Mouse (Mus musculus): ENCODE data around the gene St13.
"Not testable (repeated sequence)": the region's sequence is repeated elsewhere in the genome, so short reads cannot be mapped to it uniquely, and the experiment has no call there.

The St13 gene

GRCm38 (mm10) chr15:81399638-81400315 is at the start of gene St13, which contains the start of gene Xpnpep3:
Gene St13, minus strand, starts transcription at chr15:81400077.
Gene Xpnpep3, plus strand, starts transcription at chr15:81400138.
- DNase-seq (ENCODE audit: low spot score in 2 of 2), result peak; percentile 91 to 96

- DNase-seq (ENCODE audit: low spot score in 2 of 2), result peak in 1 of 2 experiments; percentile 80
Observed at GRCm38 (mm10) chr15:81448463-81448862, 48.6 kb upstream of the St13 start.

GRCm38 (mm10) chr15:81439236-81439635 is 39.4 kb upstream of the St13 start:
- DNase-seq (ENCODE audit: low spot score in 2 of 2), result no peak

GRCm38 (mm10) chr15:81438345-81438744 is 38.5 kb upstream of the St13 start:
- DNase-seq (ENCODE audit: low spot score in 2 of 2), result no peak

GRCm38 (mm10) chr15:81431195-81431594 is 31.3 kb upstream of the St13 start:
- DNase-seq (ENCODE audit: low spot score in 2 of 2), result no peak

- no peak for DNase-seq (ENCODE audit: low spot score in 2 of 2)
Observed at GRCm38 (mm10) chr15:81427947-81428346, 28.1 kb upstream of the St13 start.

GRCm38 (mm10) chr15:81425311-81425710 is 25.4 kb upstream of the St13 start:
- DNase-seq (ENCODE audit: low spot score in 2 of 2), result no peak

- no peak for DNase-seq (ENCODE audit: low spot score in 2 of 2)
Observed at GRCm38 (mm10) chr15:81422156-81422681, 22.3 kb upstream of the St13 start.

GRCm38 (mm10) chr15:81421454-81421853 is 21.6 kb upstream of the St13 start:
- no peak for DNase-seq (ENCODE audit: low spot score in 2 of 2)

GRCm38 (mm10) chr15:81418065-81418464 is 18.2 kb upstream of the St13 start:
- DNase-seq (ENCODE audit: low spot score in 2 of 2), result no peak

- DNase-seq (ENCODE audit: low spot score in 2 of 2), result not testable (repeated sequence)
Observed at GRCm38 (mm10) chr15:81416763-81417310, 17.0 kb upstream of the St13 start.

GRCm38 (mm10) chr15:81408199-81408598 is 8.3 kb upstream of the St13 start, which contains the start of gene Dnajb7:
Gene Dnajb7, minus strand, starts transcription at chr15:81408299.
- DNase-seq (ENCODE audit: low spot score in 2 of 2), result no peak

GRCm38 (mm10) chr15:81405008-81405407 is 5.1 kb upstream of the St13 start:
- no peak for DNase-seq (ENCODE audit: low spot score in 2 of 2)

- DNase-seq (ENCODE audit: low spot score in 2 of 2), result no peak
Observed at GRCm38 (mm10) chr15:81399297-81399637, 610 bp downstream of the St13 start.

GRCm38 (mm10) chr15:81398189-81398588 is 1.7 kb downstream of the St13 start:
- no peak for DNase-seq (ENCODE audit: low spot score in 2 of 2)

GRCm38 (mm10) chr15:81394211-81394915 is 5.5 kb downstream of the St13 start:
- DNase-seq (ENCODE audit: low spot score in 2 of 2), result no peak

- peak in 1 of 2 experiments; percentile 40 for DNase-seq (ENCODE audit: low spot score in 2 of 2)
Observed at GRCm38 (mm10) chr15:81392997-81393396, 6.9 kb downstream of the St13 start.

- DNase-seq (ENCODE audit: low spot score in 2 of 2), result no peak
Observed at GRCm38 (mm10) chr15:81386327-81386726, 13.6 kb downstream of the St13 start.

GRCm38 (mm10) chr15:81378845-81379244 is 21.0 kb downstream of the St13 start:
- no peak for DNase-seq (ENCODE audit: low spot score in 2 of 2)

GRCm38 (mm10) chr15:81374621-81375020 is 25.3 kb downstream of the St13 start:
- DNase-seq (ENCODE audit: low spot score in 2 of 2), result no peak

- no peak for DNase-seq (ENCODE audit: low spot score in 2 of 2)
Observed at GRCm38 (mm10) chr15:81370356-81370755, 29.5 kb downstream of the St13 start.

GRCm38 (mm10) chr15:81368601-81369000 is 31.3 kb downstream of the St13 start:
- no peak for DNase-seq (ENCODE audit: low spot score in 2 of 2)

GRCm38 (mm10) chr15:81366241-81366640 is 33.6 kb downstream of the St13 start:
- no peak for DNase-seq (ENCODE audit: low spot score in 2 of 2)

All from left cerebral cortex, adult 9 months (tissue).